Mouse (Mus musculus): Measurements from ENCODE around the gene Macf1. TPM values are rescaled to one million over a fixed set of nuclear protein-coding genes. Genes with fewer than 3 reads are reported as not detected.

Gene Macf1
- total and polyA plus RNA-seq, 3 experiments = 39.3 to 169 (median 129) TPM

DNA sequence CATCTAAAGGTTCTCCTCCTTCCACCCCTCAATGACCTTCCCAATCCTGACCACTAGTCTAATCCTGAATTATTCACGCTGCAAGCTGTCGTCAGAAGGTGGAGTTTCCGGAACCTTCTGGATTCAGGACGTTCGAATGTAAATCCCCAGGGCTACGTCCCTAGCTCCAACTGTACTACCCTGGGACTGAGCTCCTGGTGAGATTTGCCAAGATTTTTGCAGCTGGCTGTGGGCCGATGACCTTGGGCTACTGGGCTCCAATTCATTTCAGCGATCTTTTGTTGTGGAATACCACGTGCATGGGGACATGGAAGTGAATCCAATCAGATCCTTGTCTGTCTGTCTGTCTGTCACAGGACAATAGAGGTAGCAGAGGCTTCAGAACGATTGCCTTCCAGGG, 6.2 kb upstream of the Macf1 start:
- DNase-seq (ENCODE audit: low spot score) = no peak
- TF ChIP-seq GATA1 (IDR thresholded peaks at IDR 0.05; ENCODE audit: borderline replicate concordance, low read length) (no peak), POLR2AphosphoS5 (IDR thresholded peaks at IDR 0.05; ENCODE audit: insufficient replicate concordance, low read depth, low read length) (no peak), GATA2 (IDR thresholded peaks at IDR 0.05; ENCODE audit: borderline replicate concordance, low read depth, low read length) (no peak), CTCF (IDR thresholded peaks at IDR 0.05; ENCODE audit: low read depth, low read length) (no peak), TAL1 (conservative IDR thresholded peaks at IDR 0.05; ENCODE audit: low read depth, low read length) (no peak)
- Histone ChIP-seq H3K9me3 (replicated peaks) (peaks cover 9% of the 10 kb centered on the region), H3K4me1 (ENCODE audit: insufficient read depth, low read depth, low read length) (no peaks in the 10 kb centered on the region; the same call in 1 of the 2 replicates), H3K27me3 (ENCODE audit: insufficient read depth, low read length) (peaks cover 4% of the 10 kb centered on the region; the same call in 1 of the 2 replicates), H3K4me3 (ENCODE audit: low read depth, low read length) (no peak overlapping the region), H3K36me3 (replicated peaks) (no peaks in the 10 kb centered on the region)
- no peak for ATAC-seq (ENCODE audit: extremely low read depth, insufficient number of reproducible peaks, low FRiP score, poor library complexity, severe bottlenecking)

DNA sequence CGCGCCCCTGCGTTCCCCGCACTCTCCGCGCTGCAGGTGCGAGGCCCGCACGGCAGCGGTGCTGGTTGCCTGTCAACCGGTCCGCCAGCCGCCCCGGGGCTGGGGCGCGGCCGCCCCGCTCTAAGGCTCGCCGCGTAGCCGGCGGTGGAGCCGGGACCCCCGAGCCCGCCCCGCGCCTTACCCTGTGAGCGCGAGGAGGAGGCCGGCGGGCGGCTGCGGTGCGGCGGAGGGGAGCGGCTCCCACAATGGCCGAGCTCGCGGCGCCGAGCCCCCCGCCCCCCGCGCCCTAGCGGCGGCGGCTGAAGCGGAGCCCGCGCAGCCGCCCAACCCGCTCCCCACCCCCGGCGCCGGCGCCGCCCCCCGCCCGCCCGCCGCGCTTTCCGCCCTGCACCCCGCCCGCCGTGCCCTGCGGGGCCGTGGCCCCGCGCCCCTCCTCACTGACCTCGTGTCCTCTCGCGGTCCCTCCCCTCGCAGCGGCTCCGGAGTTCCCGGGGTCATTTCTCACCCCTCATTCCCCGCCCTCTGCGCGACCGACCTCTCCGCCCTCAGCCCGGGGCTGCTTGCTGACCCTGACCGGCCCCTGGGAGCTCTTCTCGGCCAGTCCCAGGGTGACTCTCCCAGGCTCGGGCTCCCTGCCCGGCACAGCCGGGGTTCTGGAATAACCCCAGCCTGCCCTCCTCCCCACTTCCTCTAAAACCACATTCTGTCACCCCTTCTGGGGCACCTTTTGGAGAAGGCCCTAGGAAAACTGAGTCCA, 3.0 kb upstream of the Macf1 start:
- Histone ChIP-seq H3K4me3 (ENCODE audit: low read depth, low read length) (no peak overlapping the region), H3K27me3 (ENCODE audit: insufficient read depth, low read length) (peaks cover 14% of the 10 kb centered on the region; the same call in 1 of the 2 replicates), H3K4me1 (ENCODE audit: insufficient read depth, low read depth, low read length) (no peaks in the 10 kb centered on the region), H3K9me3 (replicated peaks) (peaks cover 9% of the 10 kb centered on the region), H3K36me3 (replicated peaks) (no peaks in the 10 kb centered on the region)
- TF ChIP-seq GATA1 (IDR thresholded peaks at IDR 0.05; ENCODE audit: borderline replicate concordance, low read length) = no peak
- no peak for TF ChIP-seq GATA2 (IDR thresholded peaks at IDR 0.05; ENCODE audit: borderline replicate concordance, low read depth, low read length)
- no peak for TF ChIP-seq TAL1 (conservative IDR thresholded peaks at IDR 0.05; ENCODE audit: low read depth, low read length)
- TF ChIP-seq POLR2AphosphoS5 (IDR thresholded peaks at IDR 0.05; ENCODE audit: insufficient replicate concordance, low read depth, low read length) = no peak
- no peak for TF ChIP-seq CTCF (IDR thresholded peaks at IDR 0.05; ENCODE audit: low read depth, low read length)
- DNase-seq (ENCODE audit: low spot score) = no peak
- no peak for ATAC-seq (ENCODE audit: extremely low read depth, insufficient number of reproducible peaks, low FRiP score, poor library complexity, severe bottlenecking)

DNA sequence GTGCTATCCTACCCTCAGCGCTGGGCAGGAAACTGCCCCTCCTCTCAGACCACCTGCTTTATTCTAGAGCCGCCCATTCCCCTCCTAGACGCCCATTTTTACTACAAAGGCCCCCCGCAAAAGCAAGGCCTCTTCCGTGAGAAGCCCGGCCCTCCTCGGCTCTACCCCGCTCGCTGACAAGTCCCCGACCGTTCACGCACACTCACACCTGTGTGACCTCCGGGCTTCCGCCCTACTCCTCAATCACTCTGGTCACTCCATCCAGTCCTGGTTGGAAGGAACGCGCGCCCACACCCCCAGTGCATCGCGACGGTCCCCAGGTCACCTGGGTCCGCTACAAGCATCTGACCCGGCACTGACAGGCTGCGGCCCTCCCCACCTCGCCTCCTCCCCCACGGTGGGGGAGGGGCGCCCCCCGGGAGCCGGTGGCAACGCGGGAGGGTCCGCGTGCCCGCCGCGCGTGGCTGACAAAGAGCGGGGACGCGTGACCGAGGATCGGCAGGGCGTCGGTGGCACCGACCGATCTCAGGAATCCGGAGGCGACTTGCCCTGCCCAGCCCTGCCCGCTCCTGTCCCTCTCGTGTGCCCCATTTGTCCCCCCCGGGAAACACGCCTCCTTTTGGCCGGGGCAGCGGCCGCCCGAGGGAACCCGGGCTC, 2.3 kb upstream of the Macf1 start:
- no peak overlapping the region for H3K4me3 ChIP-seq (ENCODE audit: low read depth, low read length)

DNA sequence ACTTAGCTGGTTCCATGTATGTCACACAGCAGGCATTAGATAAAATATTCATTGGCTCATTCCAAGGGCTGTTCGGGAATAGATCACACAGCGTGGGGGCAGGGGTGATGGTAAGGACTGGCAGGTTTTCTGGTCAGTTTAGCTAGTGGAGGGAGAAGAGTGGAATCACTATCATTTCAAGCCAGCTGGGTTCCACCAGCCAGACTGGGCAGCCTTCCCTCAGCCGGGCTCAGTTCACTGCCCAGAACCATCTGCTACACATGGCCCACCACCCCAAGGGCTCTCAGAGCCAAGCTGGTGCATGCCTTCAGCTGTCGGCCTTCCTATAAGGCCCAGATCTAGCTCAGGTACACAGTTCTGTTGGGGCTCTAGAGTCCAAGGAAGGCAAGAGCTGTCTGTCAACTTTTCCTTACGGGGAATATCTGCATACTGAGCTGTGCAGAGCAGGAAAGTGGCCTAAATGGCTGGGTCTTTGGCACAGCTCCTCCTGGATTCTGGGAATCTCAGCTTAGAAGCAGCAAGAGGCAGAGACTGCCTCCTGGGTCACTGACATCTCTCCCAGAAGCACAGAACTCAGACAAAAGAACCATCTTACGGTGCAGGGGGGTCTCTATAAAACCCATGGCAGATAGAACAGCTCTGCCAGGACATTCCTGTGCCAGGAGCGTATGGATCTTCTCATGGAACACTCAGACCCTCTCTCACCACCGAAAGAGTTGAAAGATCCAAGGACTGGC, 1.5 kb upstream of the Macf1 start:
- no peak for DNase-seq (ENCODE audit: low spot score)
- Histone ChIP-seq H3K4me1 (ENCODE audit: insufficient read depth, low read depth, low read length) (no peaks in the 10 kb centered on the region), H3K27me3 (ENCODE audit: insufficient read depth, low read length) (peaks cover 17% of the 10 kb centered on the region; the same call in 1 of the 2 replicates), H3K4me3 (ENCODE audit: low read depth, low read length) (no peak overlapping the region), H3K9me3 (replicated peaks) (peaks cover 9% of the 10 kb centered on the region), H3K36me3 (replicated peaks) (no peaks in the 10 kb centered on the region)
- no peak for TF ChIP-seq CTCF (IDR thresholded peaks at IDR 0.05; ENCODE audit: low read depth, low read length)
- no peak for TF ChIP-seq TAL1 (conservative IDR thresholded peaks at IDR 0.05; ENCODE audit: low read depth, low read length)
- no peak for TF ChIP-seq GATA1 (IDR thresholded peaks at IDR 0.05; ENCODE audit: borderline replicate concordance, low read length)
- no peak for TF ChIP-seq POLR2AphosphoS5 (IDR thresholded peaks at IDR 0.05; ENCODE audit: insufficient replicate concordance, low read depth, low read length)
- no peak for TF ChIP-seq GATA2 (IDR thresholded peaks at IDR 0.05; ENCODE audit: borderline replicate concordance, low read depth, low read length)
- no peak for ATAC-seq (ENCODE audit: extremely low read depth, insufficient number of reproducible peaks, low FRiP score, poor library complexity, severe bottlenecking)

More for the DNA sequence above, 2.3 kb upstream of the Macf1 start:
- Histone ChIP-seq H3K36me3 (replicated peaks) (no peaks in the 10 kb centered on the region), H3K9me3 (replicated peaks) (peaks cover 9% of the 10 kb centered on the region), H3K4me1 (ENCODE audit: insufficient read depth, low read depth, low read length) (no peaks in the 10 kb centered on the region), H3K27me3 (ENCODE audit: insufficient read depth, low read length) (peaks cover 14% of the 10 kb centered on the region; the same call in 1 of the 2 replicates)
- ATAC-seq (ENCODE audit: extremely low read depth, insufficient number of reproducible peaks, low FRiP score, poor library complexity, severe bottlenecking) = no peak
- TF ChIP-seq CTCF (IDR thresholded peaks at IDR 0.05; ENCODE audit: low read depth, low read length) = no peak
- TF ChIP-seq POLR2AphosphoS5 (IDR thresholded peaks at IDR 0.05; ENCODE audit: insufficient replicate concordance, low read depth, low read length) = no peak
- TF ChIP-seq TAL1 (conservative IDR thresholded peaks at IDR 0.05; ENCODE audit: low read depth, low read length) = no peak
- TF ChIP-seq GATA2 (IDR thresholded peaks at IDR 0.05; ENCODE audit: borderline replicate concordance, low read depth, low read length) = no peak
- DNase-seq (ENCODE audit: low spot score) = no peak

DNA sequence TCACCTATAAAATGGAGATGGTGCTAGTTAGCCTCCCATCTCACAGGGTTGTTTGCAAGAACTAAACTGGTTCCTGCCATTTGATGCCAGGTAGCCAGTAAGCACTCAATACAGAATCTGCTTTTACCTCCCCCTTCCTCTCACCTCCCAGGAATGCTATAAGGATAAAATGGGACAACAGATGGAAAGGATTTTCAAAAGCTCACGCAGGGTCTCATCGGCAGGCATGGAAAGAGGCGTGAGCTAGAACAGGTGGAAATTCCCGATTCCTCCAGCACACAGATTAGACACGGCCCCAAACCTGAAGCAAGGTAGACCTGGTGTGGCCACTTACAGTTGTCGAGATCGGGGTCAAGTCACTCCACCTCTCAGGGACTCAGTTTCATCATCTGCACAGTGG, 886 bp upstream of the Macf1 start:
- H3K36me3 ChIP-seq (replicated peaks) = no peaks in the 10 kb centered on the region
- TF ChIP-seq TAL1 (conservative IDR thresholded peaks at IDR 0.05; ENCODE audit: low read depth, low read length) (no peak), GATA1 (IDR thresholded peaks at IDR 0.05; ENCODE audit: borderline replicate concordance, low read length) (no peak), GATA2 (IDR thresholded peaks at IDR 0.05; ENCODE audit: borderline replicate concordance, low read depth, low read length) (no peak), CTCF (IDR thresholded peaks at IDR 0.05; ENCODE audit: low read depth, low read length) (no peak), POLR2AphosphoS5 (IDR thresholded peaks at IDR 0.05; ENCODE audit: insufficient replicate concordance, low read depth, low read length) (no peak)
- no peaks in the 10 kb centered on the region for H3K4me1 ChIP-seq (ENCODE audit: insufficient read depth, low read depth, low read length)
- no peak overlapping the region for H3K4me3 ChIP-seq (ENCODE audit: low read depth, low read length)
- ATAC-seq (ENCODE audit: extremely low read depth, insufficient number of reproducible peaks, low FRiP score, poor library complexity, severe bottlenecking) = no peak
- H3K9me3 ChIP-seq (replicated peaks) = peaks cover 9% of the 10 kb centered on the region
- no peak for DNase-seq (ENCODE audit: low spot score)
- peaks cover 21% of the 10 kb centered on the region; the same call in 1 of the 2 replicates for H3K27me3 ChIP-seq (ENCODE audit: insufficient read depth, low read length)
